9 mouse cellular contexts compared by ENCODE assay signal in genomic region chr1:151564377-151564776, GRCm38 (mm10). TPM values are rescaled to one million over a fixed set of nuclear protein-coding genes. Genes with fewer than 3 reads are reported as not detected.
DNase-seq lines count a peak whose midpoint lies in the region; ATAC-seq and TF ChIP-seq lines count a peak whose summit lies in the region.
"Had no signal": no experiment of that assay in that cellular context is flagged by ENCODE, and none has a peak within 500 bp of the region (broad histone marks: within the 10 kb centered on the region; RNA-seq: fewer than 3 reads in every experiment).

No protein-coding gene starts in this region.

- no peaks in the 10 kb centered on the region for H3K9me3 ChIP-seq in hindbrain, embryonic 14.5 days (ENCODE audit: control insufficient read depth, low read length)
- H3K9me3 ChIP-seq: limb, embryonic 12.5 days had no signal

- H3K27ac ChIP-seq in cerebellum, adult 2 months (ENCODE audit: insufficient read depth, low read length): no peak overlapping the region
- H3K27ac ChIP-seq in hindbrain, embryonic 14.5 days: no peak overlapping the region
- H3K27ac ChIP-seq: limb, embryonic 12.5 days had no signal

- no peak overlapping the region for H3K9ac ChIP-seq in hindbrain, embryonic 14.5 days
- H3K9ac ChIP-seq: limb, embryonic 12.5 days had no signal

- peak; percentile 71; the same call in 1 of the 2 replicates for ATAC-seq in hindbrain, embryonic 14.5 days (ENCODE audit: low FRiP score)

- peak; percentile 79 for TF ChIP-seq CTCF in cerebellum, adult 2 months (IDR thresholded peaks at IDR 0.05; ENCODE audit: borderline replicate concordance, insufficient read depth, low read depth, low read length)

- H3K36me3 ChIP-seq in hindbrain, embryonic 14.5 days (replicated peaks; ENCODE audit: control insufficient read depth, insufficient read depth): no peaks in the 10 kb centered on the region
- H3K36me3 ChIP-seq: limb, embryonic 12.5 days had no signal

- 18% methylated on average over 12 of the region's 12 CpGs for WGBS in cerebellum, adult 2 months
- 16% methylated on average over 12 of the region's 12 CpGs for WGBS in hindbrain, embryonic 14.5 days

- TF ChIP-seq POLR2A in cerebellum, adult 2 months (IDR thresholded peaks at IDR 0.05; ENCODE audit: borderline replicate concordance, insufficient read depth, low read length): no peak

- no peaks in the 10 kb centered on the region for H3K4me1 ChIP-seq in cerebellum, adult 2 months (ENCODE audit: control insufficient read depth, insufficient read depth, low read length)
- 0 out of 2 replicates have a peak, but pooled peaks cover 4% of the 10 kb centered on the region for H3K4me1 ChIP-seq in hindbrain, embryonic 14.5 days (replicated peaks; ENCODE audit: control insufficient read depth, insufficient read depth, low read length)
- H3K4me1 ChIP-seq: limb, embryonic 12.5 days had no signal

- H3K4me2 ChIP-seq in hindbrain, embryonic 14.5 days (replicated peaks): no peak overlapping the region
- H3K4me2 ChIP-seq: limb, embryonic 12.5 days had no signal

- DNase-seq in MEL-GATA-1-ER (ENCODE audit: extremely low read depth, low read depth): peak; percentile 60
- DNase-seq in cerebellum, adult 2 months: peak; percentile 56 to 67
- DNase-seq in forelimb bud, embryonic 11.5 days (ENCODE audit: low read depth, low spot score): peak; percentile 66
- DNase-seq in hindbrain, embryonic 14.5 days (ENCODE audit: low spot score): peak; percentile 69
- peak; percentile 59 to 74 for DNase-seq in layer of hippocampus, postnatal 14 days (ENCODE audit: low spot score in 2 of 2)
- DNase-seq in lung, postnatal 25 days (ENCODE audit: low spot score): peak; percentile 81
- peak; percentile 9 for DNase-seq in retina, adult 2 months (ENCODE audit: low read depth, low spot score)
- DNase-seq in thymus, postnatal 14 days: peak; percentile 76

- no peaks in the 10 kb centered on the region for H3K27me3 ChIP-seq in cerebellum, adult 2 months (ENCODE audit: control insufficient read depth, insufficient read depth, low read length)
- H3K27me3 ChIP-seq in hindbrain, embryonic 14.5 days (ENCODE audit: control insufficient read depth, insufficient read depth, low read length): no peaks in the 10 kb centered on the region

- H3K4me3 ChIP-seq in cerebellum, adult 2 months (replicated peaks; ENCODE audit: insufficient read depth, low read depth, low read length): no peak overlapping the region
- no peak overlapping the region for H3K4me3 ChIP-seq in hindbrain, embryonic 14.5 days (replicated peaks; ENCODE audit: low read length)
- H3K4me3 ChIP-seq: limb, embryonic 12.5 days had no signal

RNA-seq across cellular contexts. Expression of gene Fam129a, which starts 6.6 kb away (rescaled TPM):
- polyA plus RNA-seq in cerebellum, adult 2 months (2012; rRNA removed): 1.3 TPM in 2 replicates
- polyA plus RNA-seq in hindbrain, embryonic 14.5 days (2014; fragmentation: Nextera tagmentation; extraction: Ambion mirVana): 0.90 and 0.99 TPM in 2 replicates
- 1 to 10 TPM; 4.2 to 4.5 TPM for total RNA-seq in layer of hippocampus, postnatal 14 days (2021)

Comparison
In these comparisons a context has a peak if more than half of its experiments do, and no peak if none do; other contexts are left out.
1. DNase-seq: peak in every context shown above with its lines; median percentile 81 in lung, postnatal 25 days; 76 in thymus, postnatal 14 days; 69 in hindbrain, embryonic 14.5 days; 66 in layer of hippocampus, postnatal 14 days; 66 in forelimb bud, embryonic 11.5 days; 62 in cerebellum, adult 2 months; 60 in MEL-GATA-1-ER; 9 in retina, adult 2 months.